Mouse (Mus musculus): ENCODE data around the gene Atl2.

The Atl2 gene

GRCm38 (mm10) chr17:79816896-79817295, 79.0 kb downstream of the Atl2 start:
- DNase-seq = no peak

GRCm38 (mm10) chr17:79810421-79810820, 85.5 kb downstream of the Atl2 start:
- no peak for DNase-seq

GRCm38 (mm10) chr17:79809491-79810316, 86.2 kb downstream of the Atl2 start:
- DNase-seq = no peak

GRCm38 (mm10) chr17:79807237-79807930, 88.5 kb downstream of the Atl2 start:
- DNase-seq = no peak

- no peak for DNase-seq
Observed at GRCm38 (mm10) chr17:79804747-79805146, 91.2 kb downstream of the Atl2 start.

GRCm38 (mm10) chr17:79802056-79802455, 93.9 kb downstream of the Atl2 start:
- DNase-seq = no peak

- DNase-seq = no peak
Observed at GRCm38 (mm10) chr17:79798831-79799230, 97.1 kb downstream of the Atl2 start.
